Mouse (Mus musculus): ENCODE measurements around the gene Rtn4r. TPM values are rescaled to one million over a fixed set of nuclear protein-coding genes. Genes with fewer than 3 reads are reported as not detected.

The Rtn4r gene
- total and polyA plus RNA-seq, 2 experiments from 2014 or later: 23.1 to 55.7 TPM

- ATAC-seq (no peak), DNase-seq (ENCODE audit: low spot score) (peak; percentile 31)
- Histone ChIP-seq H3K27me3 (ENCODE audit: insufficient read depth, low read length) (no peaks in the 10 kb centered on the region), H3K27ac (no peak overlapping the region), H3K9ac (replicated peaks; ENCODE audit: low read length) (no peak overlapping the region), H3K4me2 (ENCODE audit: low read depth, low read length) (peak overlapping the region; percentile 25), H3K4me1 (ENCODE audit: insufficient read depth, low read length) (peaks cover 20% of the 10 kb centered on the region), H3K9me3 (ENCODE audit: low read length) (no peaks in the 10 kb centered on the region), H3K36me3 (ENCODE audit: insufficient read depth, low read length) (no peaks in the 10 kb centered on the region), H3K4me3 (ENCODE audit: low read length) (no peak overlapping the region)
- no peak for TF ChIP-seq CTCF (IDR thresholded peaks at IDR 0.05; ENCODE audit: low read depth)
- 23% methylated on average over 4 of the region's 4 CpGs for WGBS
These were observed 2.8 kb downstream of the Rtn4r start for GRCm38 (mm10) chr16:18130288-18130687.

- no peaks in the 10 kb centered on the region for H3K9me3 ChIP-seq (ENCODE audit: low read length)
- no peak overlapping the region for H3K27ac ChIP-seq
- TF ChIP-seq CTCF (IDR thresholded peaks at IDR 0.05; ENCODE audit: low read depth): no peak
- no peak overlapping the region for H3K4me3 ChIP-seq (ENCODE audit: low read length)
- no peaks in the 10 kb centered on the region for H3K27me3 ChIP-seq (ENCODE audit: insufficient read depth, low read length)
- no peak overlapping the region for H3K9ac ChIP-seq (replicated peaks; ENCODE audit: low read length)
- peak overlapping the region; percentile 25; the same call in 1 of the 2 replicates for H3K4me2 ChIP-seq (ENCODE audit: low read depth, low read length)
- H3K36me3 ChIP-seq (ENCODE audit: insufficient read depth, low read length): no peaks in the 10 kb centered on the region
- DNase-seq (ENCODE audit: low spot score): peak; percentile 79
- no peak for ATAC-seq
- H3K4me1 ChIP-seq (ENCODE audit: insufficient read depth, low read length): peaks cover 20% of the 10 kb centered on the region
These were observed 3.3 kb downstream of the Rtn4r start for GRCm38 (mm10) chr16:18130705-18131104.

- ATAC-seq (no peak), DNase-seq (ENCODE audit: low spot score) (no peak)
- no peak overlapping the region for H3K4me3 ChIP-seq (ENCODE audit: low read length)
- no peak overlapping the region for H3K4me2 ChIP-seq (ENCODE audit: low read depth, low read length)
- 81% methylated on average over 11 of the region's 11 CpGs for WGBS
- no peaks in the 10 kb centered on the region for H3K9me3 ChIP-seq (ENCODE audit: low read length)
- no peak overlapping the region for H3K9ac ChIP-seq (replicated peaks; ENCODE audit: low read length)
- H3K4me1 ChIP-seq (ENCODE audit: insufficient read depth, low read length): peaks cover 26% of the 10 kb centered on the region
- no peak for TF ChIP-seq CTCF (IDR thresholded peaks at IDR 0.05; ENCODE audit: low read depth)
- H3K27ac ChIP-seq: no peak overlapping the region
- no peaks in the 10 kb centered on the region for H3K36me3 ChIP-seq (ENCODE audit: insufficient read depth, low read length)
- no peaks in the 10 kb centered on the region for H3K27me3 ChIP-seq (ENCODE audit: insufficient read depth, low read length)
These were observed 4.0 kb downstream of the Rtn4r start for GRCm38 (mm10) chr16:18131245-18131939.

GRCm38 (mm10) chr16:18132026-18132425, 4.6 kb downstream of the Rtn4r start:
- ATAC-seq (no peak), DNase-seq (ENCODE audit: low spot score) (no peak)
- no peak overlapping the region for H3K9ac ChIP-seq (replicated peaks; ENCODE audit: low read length)
- H3K27ac ChIP-seq: no peak overlapping the region
- H3K27me3 ChIP-seq (ENCODE audit: insufficient read depth, low read length): no peaks in the 10 kb centered on the region
- H3K36me3 ChIP-seq (ENCODE audit: insufficient read depth, low read length): no peaks in the 10 kb centered on the region
- WGBS: 89% methylated on average over 1 of the region's 1 CpGs
- no peak overlapping the region for H3K4me3 ChIP-seq (ENCODE audit: low read length)
- H3K4me1 ChIP-seq (ENCODE audit: insufficient read depth, low read length): peaks cover 26% of the 10 kb centered on the region
- TF ChIP-seq CTCF (IDR thresholded peaks at IDR 0.05; ENCODE audit: low read depth): no peak
- H3K4me2 ChIP-seq (ENCODE audit: low read depth, low read length): no peak overlapping the region
- no peaks in the 10 kb centered on the region for H3K9me3 ChIP-seq (ENCODE audit: low read length)

GRCm38 (mm10) chr16:18132575-18132974, 5.1 kb downstream of the Rtn4r start:
- DNase-seq (ENCODE audit: low spot score): no peak
- H3K4me3 ChIP-seq (ENCODE audit: low read length): no peak overlapping the region
- no peak for TF ChIP-seq CTCF (IDR thresholded peaks at IDR 0.05; ENCODE audit: low read depth)
- no peaks in the 10 kb centered on the region for H3K9me3 ChIP-seq (ENCODE audit: low read length)
- WGBS: 89% methylated on average over 3 of the region's 3 CpGs
- no peak overlapping the region for H3K9ac ChIP-seq (replicated peaks; ENCODE audit: low read length)
- no peak overlapping the region for H3K27ac ChIP-seq
- peaks cover 26% of the 10 kb centered on the region for H3K4me1 ChIP-seq (ENCODE audit: insufficient read depth, low read length)
- H3K4me2 ChIP-seq (ENCODE audit: low read depth, low read length): no peak overlapping the region
- no peaks in the 10 kb centered on the region for H3K27me3 ChIP-seq (ENCODE audit: insufficient read depth, low read length)
- no peak for ATAC-seq
- no peaks in the 10 kb centered on the region for H3K36me3 ChIP-seq (ENCODE audit: insufficient read depth, low read length)

GRCm38 (mm10) chr16:18133133-18133920, 5.9 kb downstream of the Rtn4r start:
- TF ChIP-seq CTCF (IDR thresholded peaks at IDR 0.05; ENCODE audit: low read depth): no peak
- DNase-seq (ENCODE audit: low spot score) (no peak), ATAC-seq (no peak)
- no peak overlapping the region for H3K27ac ChIP-seq
- 90% methylated on average over 5 of the region's 5 CpGs for WGBS
- H3K4me1 ChIP-seq (ENCODE audit: insufficient read depth, low read length): peaks cover 26% of the 10 kb centered on the region
- no peak overlapping the region for H3K4me3 ChIP-seq (ENCODE audit: low read length)
- H3K4me2 ChIP-seq (ENCODE audit: low read depth, low read length): no peak overlapping the region
- no peak overlapping the region for H3K9ac ChIP-seq (replicated peaks; ENCODE audit: low read length)
- H3K36me3 ChIP-seq (ENCODE audit: insufficient read depth, low read length): no peaks in the 10 kb centered on the region
- no peaks in the 10 kb centered on the region for H3K27me3 ChIP-seq (ENCODE audit: insufficient read depth, low read length)
- no peaks in the 10 kb centered on the region for H3K9me3 ChIP-seq (ENCODE audit: low read length)

- no peak overlapping the region for H3K4me2 ChIP-seq (ENCODE audit: low read depth, low read length)
- H3K36me3 ChIP-seq (ENCODE audit: insufficient read depth, low read length): no peaks in the 10 kb centered on the region
- peaks cover 19% of the 10 kb centered on the region for H3K4me1 ChIP-seq (ENCODE audit: insufficient read depth, low read length)
- no peak for TF ChIP-seq CTCF (IDR thresholded peaks at IDR 0.05; ENCODE audit: low read depth)
- no peak overlapping the region for H3K9ac ChIP-seq (replicated peaks; ENCODE audit: low read length)
- H3K9me3 ChIP-seq (ENCODE audit: low read length): no peaks in the 10 kb centered on the region
- DNase-seq (ENCODE audit: low spot score) (peak; percentile 47), ATAC-seq (peak; percentile 24; the same call in 1 of the 2 replicates)
- 45% methylated on average over 5 of the region's 5 CpGs for WGBS
- H3K27me3 ChIP-seq (ENCODE audit: insufficient read depth, low read length): no peaks in the 10 kb centered on the region
- no peak overlapping the region for H3K4me3 ChIP-seq (ENCODE audit: low read length)
- no peak overlapping the region for H3K27ac ChIP-seq
These were observed 7.8 kb downstream of the Rtn4r start for GRCm38 (mm10) chr16:18135196-18135595.
